Mouse (Mus musculus) erythroblast, embryonic 14.5 days (primary cell): ENCODE results near the gene Klhdc10. TPM values are rescaled to one million over a fixed set of nuclear protein-coding genes. Genes with fewer than 3 reads are reported as not detected.

Source experiments
- H3K27me3 ChIP-seq: 2 replicates; pipeline ENCODE4 v1.6.1; 2012; ENCODE audit warnings: inconsistent platforms; ENCODE audit not compliant: control insufficient read depth
- H3K36me3 ChIP-seq: 2 replicates; pipeline ENCODE4 v1.6.1; 2012; ENCODE audit warnings: mild to moderate bottlenecking, inconsistent platforms; ENCODE audit not compliant: control insufficient read depth
- H3K4me1 ChIP-seq: 2 replicates; pipeline ENCODE4 v1.6.1; 2012; ENCODE audit warnings: inconsistent platforms; ENCODE audit not compliant: control insufficient read depth
- H3K4me3 ChIP-seq: replicated peaks from 2 replicates; pipeline ENCODE3; 2012; ENCODE audit warnings: moderate library complexity, mild to moderate bottlenecking, inconsistent platforms
- H3K9me3 ChIP-seq: 2 replicates; pipeline ENCODE4 v1.6.1; 2012; ENCODE audit warnings: low read length, inconsistent platforms, mixed read lengths; ENCODE audit not compliant: control insufficient read depth
- GATA1 ChIP-seq: IDR thresholded peaks from 2 replicates; pipeline ENCODE4 v1.6.1; 2012; ENCODE audit warnings: low read length, inconsistent platforms, mixed read lengths
- TAL1 ChIP-seq: IDR thresholded peaks from 3 replicates; pipeline ENCODE4 v1.6.1; 2012; ENCODE audit warnings: low read length, inconsistent platforms, mixed read lengths
- polyA plus RNA-seq: library from polyadenylated mRNA; stranded (reverse); fragments of >175 nt; gene quantifications from 2 replicates; pipeline ENCODE4 v1.2.3, GENCODE M21; 2012

The Klhdc10 gene
- polyA plus RNA-seq, 1 experiment = 0.88 TPM

GRCm38 (mm10) chr6:30476025-30476765, 74.5 kb downstream of the Klhdc10 start:
- Histone ChIP-seq H3K27me3 (no peaks in the 10 kb centered on the region), H3K4me1 (no peaks in the 10 kb centered on the region), H3K36me3 (peaks cover 50% of the 10 kb centered on the region), H3K4me3 (no peak overlapping the region), H3K9me3 (no peaks in the 10 kb centered on the region)
- no peak for TF ChIP-seq TAL1
- TF ChIP-seq GATA1 = no peak

DNA sequence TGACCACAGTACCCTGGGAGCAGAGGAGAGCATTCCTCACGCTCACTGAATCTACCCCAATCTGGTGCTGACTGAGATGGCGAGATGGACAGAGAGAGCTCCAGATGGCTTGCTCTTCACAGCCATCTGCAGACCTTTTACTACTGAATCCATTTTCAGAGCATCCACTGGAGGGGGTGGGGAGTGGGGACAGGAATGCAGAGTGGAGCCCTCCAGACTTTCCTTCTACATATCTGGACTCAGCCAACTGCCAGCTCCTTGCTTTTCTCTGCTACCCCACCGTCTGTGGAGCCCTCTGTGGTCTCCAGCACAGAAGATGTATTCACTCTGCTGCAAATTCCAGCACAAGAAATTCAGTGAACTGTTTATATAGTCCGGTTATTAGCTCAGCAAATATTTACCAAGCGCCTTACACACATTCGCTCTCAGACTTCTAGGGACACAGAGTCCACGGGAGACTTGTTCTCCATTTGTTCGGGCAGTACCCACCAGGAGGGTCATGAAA, 75.6 kb downstream of the Klhdc10 start:
- H3K36me3 ChIP-seq = peaks cover 61% of the 10 kb centered on the region

GRCm38 (mm10) chr6:30477784-30478183, 76.1 kb downstream of the Klhdc10 start:
- no peaks in the 10 kb centered on the region for H3K9me3 ChIP-seq
- H3K4me1 ChIP-seq = no peaks in the 10 kb centered on the region
- TF ChIP-seq TAL1 (no peak), GATA1 (no peak)
- H3K4me3 ChIP-seq = no peak overlapping the region
- peaks cover 66% of the 10 kb centered on the region for H3K36me3 ChIP-seq
- no peaks in the 10 kb centered on the region for H3K27me3 ChIP-seq

More for the DNA sequence above, 75.6 kb downstream of the Klhdc10 start:
- Histone ChIP-seq H3K27me3 (no peaks in the 10 kb centered on the region), H3K9me3 (no peaks in the 10 kb centered on the region), H3K4me3 (no peak overlapping the region), H3K4me1 (no peaks in the 10 kb centered on the region)
- TF ChIP-seq GATA1 (no peak), TAL1 (no peak)

DNA sequence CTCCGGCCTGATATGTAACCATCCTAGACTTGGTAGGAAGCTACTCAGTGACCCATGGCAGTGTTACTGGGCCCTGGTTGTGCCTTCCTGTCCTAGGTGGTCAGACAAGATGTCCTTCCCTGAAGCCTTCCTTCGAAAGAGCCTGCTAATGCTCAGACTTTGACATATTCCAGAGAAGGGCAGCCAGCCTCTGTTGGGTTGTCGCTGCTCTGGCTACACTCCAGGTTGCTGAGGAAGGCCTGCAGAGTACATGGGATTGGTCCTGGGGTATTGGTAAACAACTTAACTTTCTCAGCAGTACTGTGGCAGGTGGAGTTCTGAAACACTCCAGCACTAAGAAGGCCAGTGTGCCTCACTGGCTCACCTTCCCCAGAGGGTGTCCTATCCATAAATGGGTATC, 77.8 kb downstream of the Klhdc10 start:
- TF ChIP-seq TAL1 = no peak
- TF ChIP-seq GATA1 = no peak
- Histone ChIP-seq H3K9me3 (no peaks in the 10 kb centered on the region), H3K4me1 (no peaks in the 10 kb centered on the region), H3K27me3 (no peaks in the 10 kb centered on the region), H3K4me3 (no peak overlapping the region), H3K36me3 (peaks cover 83% of the 10 kb centered on the region)

DNA sequence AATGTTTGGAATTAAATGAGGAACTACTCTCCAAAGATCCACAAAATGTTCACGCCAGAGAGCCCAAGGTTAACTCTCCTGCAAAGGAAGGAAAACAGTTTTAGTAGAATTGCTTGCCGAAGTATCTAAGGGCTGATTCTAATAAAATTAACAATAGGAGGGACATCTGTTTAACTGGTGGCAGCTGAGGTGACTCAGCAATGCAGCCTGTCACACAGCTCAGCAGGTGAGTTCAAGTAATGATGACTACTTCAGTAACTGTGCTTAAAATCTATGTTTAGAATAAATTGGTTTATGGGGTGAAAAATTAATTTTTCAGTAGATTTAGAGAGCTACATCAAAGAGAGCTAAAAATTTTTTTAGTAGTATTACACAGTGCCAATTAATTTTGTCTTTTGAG, 81.2 kb downstream of the Klhdc10 start:
- Histone ChIP-seq H3K4me3 (no peak overlapping the region), H3K27me3 (no peaks in the 10 kb centered on the region), H3K36me3 (peaks cover 100% of the 10 kb centered on the region), H3K9me3 (no peaks in the 10 kb centered on the region), H3K4me1 (no peaks in the 10 kb centered on the region)
- TF ChIP-seq TAL1 (no peak), GATA1 (no peak)

GRCm38 (mm10) chr6:30486504-30486903, 84.8 kb downstream of the Klhdc10 start:
- Histone ChIP-seq H3K4me3 (no peak overlapping the region), H3K9me3 (no peaks in the 10 kb centered on the region), H3K4me1 (no peaks in the 10 kb centered on the region), H3K27me3 (no peaks in the 10 kb centered on the region), H3K36me3 (peaks cover 99% of the 10 kb centered on the region)
- TF ChIP-seq TAL1 (no peak), GATA1 (no peak)

- TF ChIP-seq TAL1 (no peak), GATA1 (no peak)
- H3K27me3 ChIP-seq = no peaks in the 10 kb centered on the region
- peaks cover 17% of the 10 kb centered on the region for H3K4me1 ChIP-seq
- H3K9me3 ChIP-seq = no peaks in the 10 kb centered on the region
- peaks cover 96% of the 10 kb centered on the region for H3K36me3 ChIP-seq
- no peak overlapping the region for H3K4me3 ChIP-seq
Observed at GRCm38 (mm10) chr6:30499049-30499448, 97.4 kb downstream of the Klhdc10 start.

Other genes with a start within 250 kb of the Klhdc10 start
- 18.3 and 28.7 TPM in 2 replicates for gene Ube2h, start 97.3 kb upstream of the Klhdc10 start, polyA plus RNA-seq
- 1.1 and 1.9 TPM in 2 replicates for gene Zc3hc1, start 10.8 kb upstream of the Klhdc10 start, polyA plus RNA-seq
- 0.37 and 0.53 TPM in 2 replicates for gene Tmem209, start 107.9 kb downstream of the Klhdc10 start, polyA plus RNA-seq
- gene Ssmem1, start 108.0 kb downstream of the Klhdc10 start, polyA plus RNA-seq = not detected in 2 replicates
- gene Cpa2, start 139.7 kb downstream of the Klhdc10 start, polyA plus RNA-seq = not detected in 2 replicates
- not detected in 2 replicates for gene Cpa4, start 166.5 kb downstream of the Klhdc10 start, polyA plus RNA-seq
- not detected in 2 replicates for gene Cpa5, start 209.1 kb downstream of the Klhdc10 start, polyA plus RNA-seq
- not detected in 2 replicates for gene Cpa1, start 237.3 kb downstream of the Klhdc10 start, polyA plus RNA-seq